In the genomic region with DNA sequence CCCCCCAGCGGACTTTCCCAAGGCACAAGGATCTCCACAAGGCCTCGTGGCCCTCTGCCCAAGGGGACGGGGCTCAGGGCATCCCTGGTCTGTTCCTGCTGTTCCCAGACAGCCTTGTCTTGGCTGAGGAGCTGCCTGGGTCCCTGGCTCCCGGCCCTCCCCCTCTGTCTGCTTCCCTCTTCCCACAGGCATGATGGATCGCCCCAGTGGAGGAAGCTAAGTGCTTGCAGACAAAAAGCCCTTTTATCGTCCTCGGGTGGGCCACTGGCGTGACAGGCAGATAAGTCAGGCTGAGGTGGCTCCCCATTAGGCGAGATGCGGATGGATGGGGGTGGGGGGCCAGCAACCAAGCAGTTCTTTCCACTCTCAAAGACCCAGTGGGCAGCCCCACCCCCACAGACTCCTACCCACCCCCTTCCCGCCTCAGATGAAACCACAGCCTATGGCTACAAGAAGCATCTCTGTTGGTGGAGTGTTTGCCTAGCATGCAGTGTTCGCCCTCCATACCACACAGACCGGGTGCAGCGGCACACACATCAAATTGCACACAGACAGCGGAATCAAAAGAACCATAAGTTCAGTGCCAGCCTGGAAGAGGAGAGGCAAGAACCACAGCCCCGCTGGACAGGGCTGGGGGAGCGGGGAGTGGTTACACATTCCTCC, we compare ENCODE assay signal across 8 mouse cellular contexts. TPM values are rescaled to one million over a fixed set of nuclear protein-coding genes. Genes with fewer than 3 reads are reported as not detected.
DNase-seq lines count a peak whose midpoint lies in the region; ATAC-seq and TF ChIP-seq lines count a peak whose summit lies in the region.

No protein-coding gene starts in this region.

- intact Hi-C loops in gastrocnemius, adult 2 months (cut with DNase I), result no loop called here

- peaks cover 36% of the 10 kb centered on the region for H3K36me3 ChIP-seq in E14TG2a.4 (ENCODE audit: insufficient read depth, low read length)
- 0 out of 2 replicates have a peak, but pooled peaks cover 3% of the 10 kb centered on the region for H3K36me3 ChIP-seq in forebrain, embryonic 12.5 days (replicated peaks)
- no peaks in the 10 kb centered on the region for H3K36me3 ChIP-seq in midbrain, postnatal 0 days (ENCODE audit: insufficient read depth, low read length)

- H3K27ac ChIP-seq in gastrocnemius, adult 2 months, result peak overlapping the region; percentile 62
- H3K27ac ChIP-seq in forebrain, embryonic 12.5 days, result peak overlapping the region; percentile 97
- peak overlapping the region; percentile 72 for H3K27ac ChIP-seq in midbrain, postnatal 0 days (ENCODE audit: low read depth, low read length)

- peak overlapping the region; percentile 56 for H3K9ac ChIP-seq in forebrain, embryonic 12.5 days
- peak overlapping the region; percentile 60 for H3K9ac ChIP-seq in midbrain, postnatal 0 days (replicated peaks; ENCODE audit: low read length, poor library complexity, severe bottlenecking)

- TF ChIP-seq CTCF in gastrocnemius, adult 2 months (IDR thresholded peaks at IDR 0.05), result no peak
- TF ChIP-seq CTCF in E14TG2a.4 (conservative IDR thresholded peaks at IDR 0.05; ENCODE audit: low read length), result no peak
- TF ChIP-seq CTCF in midbrain, postnatal 0 days (IDR thresholded peaks at IDR 0.05), result no peak

- peak; percentile 68 for ATAC-seq in forebrain, embryonic 12.5 days (ENCODE audit: low FRiP score)
- ATAC-seq in midbrain, postnatal 0 days (ENCODE audit: low FRiP score), result peak; percentile 65
- ATAC-seq in CD4-positive, CD25-positive, alpha-beta regulatory T cell, adult 4 months, result no peak

- no peak for DNase-seq in gastrocnemius, adult 2 months
- DNase-seq in gastrocnemius, adult 8-10 months (ENCODE audit: low spot score in 2 of 2), result no peak
- DNase-seq in kidney, postnatal 25 days, result peak; percentile 60 to 84
- peak; percentile 87 for DNase-seq in midbrain, postnatal 0 days (ENCODE audit: low spot score)
- no peak for DNase-seq in frontal cortex, postnatal 14 days (ENCODE audit: low spot score in 2 of 2)

- no peak overlapping the region for H3K4me3 ChIP-seq in gastrocnemius, adult 2 months
- H3K4me3 ChIP-seq in E14TG2a.4 (replicated peaks; ENCODE audit: low read length), result peak overlapping the region; percentile 32
- 0 out of 2 replicates have a peak overlapping the region, but pooled peaks have one; percentile 7 for H3K4me3 ChIP-seq in forebrain, embryonic 12.5 days (replicated peaks)
- no peak overlapping the region for H3K4me3 ChIP-seq in midbrain, postnatal 0 days (ENCODE audit: low read depth, low read length)

- peak overlapping the region; percentile 43 for H3K4me2 ChIP-seq in forebrain, embryonic 12.5 days
- no peak overlapping the region for H3K4me2 ChIP-seq in midbrain, postnatal 0 days (ENCODE audit: low read depth, low read length, poor library complexity, severe bottlenecking)

- 13% methylated on average over 17 of the region's 17 CpGs for WGBS in forebrain, embryonic 12.5 days
- WGBS in midbrain, postnatal 0 days, result 18% methylated on average over 17 of the region's 17 CpGs

- peaks cover 93% of the 10 kb centered on the region for H3K4me1 ChIP-seq in E14TG2a.4 (replicated peaks; ENCODE audit: low read depth, low read length)
- peaks cover 98% of the 10 kb centered on the region for H3K4me1 ChIP-seq in forebrain, embryonic 12.5 days
- H3K4me1 ChIP-seq in midbrain, postnatal 0 days (ENCODE audit: insufficient read depth, low read length), result peaks cover 46% of the 10 kb centered on the region

- H3K9me3 ChIP-seq in E14TG2a.4 (ENCODE audit: low read length), result no peaks in the 10 kb centered on the region
- H3K9me3 ChIP-seq in forebrain, embryonic 12.5 days, result no peaks in the 10 kb centered on the region
- no peaks in the 10 kb centered on the region for H3K9me3 ChIP-seq in midbrain, postnatal 0 days (ENCODE audit: low read length)

- H3K27me3 ChIP-seq in E14TG2a.4 (ENCODE audit: insufficient read depth, low read length), result no peaks in the 10 kb centered on the region
- no peaks in the 10 kb centered on the region for H3K27me3 ChIP-seq in forebrain, embryonic 12.5 days
- no peaks in the 10 kb centered on the region for H3K27me3 ChIP-seq in midbrain, postnatal 0 days (ENCODE audit: insufficient read depth, low read length)

RNA-seq across cellular contexts. Expression of a gene that starts 27.0 kb away (rescaled TPM):
- total RNA-seq in gastrocnemius, adult 2 months (2021), result 100 to 1,000 TPM; 123 to 153 TPM
- total RNA-seq in gastrocnemius, adult 8-10 months (2022), result 100 to 1,000 TPM in 1 of 4 experiments, 10 to 100 TPM in 3; 93.5 to 117 (median 97.9) TPM
- polyA plus RNA-seq in forebrain, embryonic 12.5 days (2016; fragmentation: Nextera tagmentation; extraction: Ambion mirVana), result 26.0 and 27.0 TPM in 2 replicates
- 22.8 and 37.8 TPM in 2 replicates for total RNA-seq in midbrain, postnatal 0 days (2014; rRNA removed)
- polyA plus RNA-seq in midbrain, postnatal 0 days (2015; fragmentation: Nextera tagmentation; extraction: Ambion mirVana), result 15.5 and 17.8 TPM in 2 replicates
- 1 to 10 TPM; 4.0 to 6.1 TPM for polyA plus RNA-seq in CD4-positive, CD25-positive, alpha-beta regulatory T cell, adult 4 months (2017; shearing (Covaris generic))

Comparison
In these comparisons a context has a peak if more than half of its experiments do, and no peak if none do; other contexts are left out.
1. DNase-seq: peak in kidney, postnatal 25 days (2 of 2) and midbrain, postnatal 0 days (single experiment); none in gastrocnemius, adult 2 months (single experiment), gastrocnemius, adult 8-10 months (0 of 2) and frontal cortex, postnatal 14 days (0 of 2).
2. H3K4me3 ChIP-seq: peak in E14TG2a.4 (single experiment) and forebrain, embryonic 12.5 days (single experiment); none in gastrocnemius, adult 2 months (single experiment) and midbrain, postnatal 0 days (single experiment).
3. Peak in every context shown above with its lines, with median percentiles within 50 percentile points of each other: H3K27ac ChIP-seq.